Mouse (Mus musculus) testis, adult 2 months (tissue): ENCODE measurements around the gene Il18. TPM values are rescaled to one million over a fixed set of nuclear protein-coding genes. Genes with fewer than 3 reads are reported as not detected.

Experiments
- H3K27ac ChIP-seq: fragments of 200-500 bp; 2 replicates; pipeline ENCODE4 v1.5.1; 2012; ENCODE audit warnings: low read depth, low read length; ENCODE audit not compliant: control insufficient read depth, insufficient read depth
- H3K27me3 ChIP-seq: fragments of 200-500 bp; 2 replicates; pipeline ENCODE4 v1.6.1; 2012; ENCODE audit warnings: mild to moderate bottlenecking, low read length, moderate library complexity; ENCODE audit not compliant: control insufficient read depth, insufficient read depth
- H3K36me3 ChIP-seq: fragments of 200-500 bp; 2 replicates; pipeline ENCODE4 v1.6.1; 2012; ENCODE audit warnings: mild to moderate bottlenecking, low read length; ENCODE audit not compliant: control insufficient read depth, insufficient read depth
- H3K4me1 ChIP-seq: fragments of 200-500 bp; 2 replicates; pipeline ENCODE4 v1.6.1; 2012; ENCODE audit warnings: low read length; ENCODE audit not compliant: control insufficient read depth, insufficient read depth
- H3K4me3 ChIP-seq: fragments of 200-500 bp; 2 replicates; pipeline ENCODE4 v1.5.1; 2012; ENCODE audit warnings: low read depth, mild to moderate bottlenecking, low read length, moderate library complexity, mixed read lengths; ENCODE audit not compliant: control insufficient read depth
- CTCF ChIP-seq: fragments of 200-500 bp; IDR thresholded peaks from 2 replicates; pipeline ENCODE4 v1.5.1; 2012; ENCODE audit warnings: low read depth, mild to moderate bottlenecking, inconsistent platforms, low read length, moderate library complexity; ENCODE audit not compliant: control insufficient read depth, insufficient read depth, insufficient replicate concordance
- POLR2A ChIP-seq: fragments of 200-500 bp; IDR thresholded peaks from 2 replicates; pipeline ENCODE4 v1.6.1; 2012; ENCODE audit warnings: low read depth, mild to moderate bottlenecking, inconsistent platforms, low read length, moderate library complexity; ENCODE audit not compliant: control insufficient read depth
- polyA plus RNA-seq: library from polyadenylated mRNA; depleted of rRNA; stranded (reverse); fragments of >200 nt; gene quantifications from 2 replicates; pipeline ENCODE4 v1.2.3, GENCODE M21; 2012; rRNA removed

Gene Il18
- 0.67 and 0.72 TPM in 2 replicates for polyA plus RNA-seq

- no peaks in the 10 kb centered on the region for H3K27me3 ChIP-seq
- no peaks in the 10 kb centered on the region for H3K4me1 ChIP-seq
- no peak for TF ChIP-seq POLR2A
- TF ChIP-seq CTCF, result no peak
- no peak within 1 kb of the TSS for H3K4me3 ChIP-seq
- H3K27ac ChIP-seq, result no peak within 1 kb of the TSS
- no peaks in the 10 kb centered on the region for H3K36me3 ChIP-seq
These were observed at the start of gene Il18 for GRCm38 (mm10) chr9:50554241-50555093. Gene Il18, plus strand, starts transcription at chr9:50554827.

DNA sequence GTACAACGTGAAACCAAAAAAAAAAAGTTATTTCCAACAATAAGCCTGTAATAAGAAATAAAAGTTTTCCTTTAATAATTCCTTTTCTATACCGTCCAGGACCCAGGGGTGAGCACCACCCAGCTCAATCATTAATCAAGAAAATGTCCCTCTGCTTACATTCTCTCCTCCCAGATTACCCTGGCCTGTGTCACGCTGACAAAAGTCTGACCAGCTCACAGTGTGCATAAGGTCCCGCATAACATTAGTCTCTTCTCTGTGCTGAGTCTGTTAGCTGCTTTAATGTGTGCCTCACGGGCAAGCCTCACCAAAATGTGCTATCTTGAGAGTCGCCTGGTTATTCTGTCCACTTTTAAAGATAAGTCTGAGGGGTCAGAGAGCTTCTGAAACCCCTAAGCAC, 49.2 kb upstream of the Il18 start:
- Histone ChIP-seq H3K36me3 (no peaks in the 10 kb centered on the region), H3K4me3 (no peak overlapping the region), H3K27ac (no peak overlapping the region), H3K4me1 (no peaks in the 10 kb centered on the region), H3K27me3 (no peaks in the 10 kb centered on the region)
- TF ChIP-seq POLR2A, result no peak
- no peak for TF ChIP-seq CTCF

DNA sequence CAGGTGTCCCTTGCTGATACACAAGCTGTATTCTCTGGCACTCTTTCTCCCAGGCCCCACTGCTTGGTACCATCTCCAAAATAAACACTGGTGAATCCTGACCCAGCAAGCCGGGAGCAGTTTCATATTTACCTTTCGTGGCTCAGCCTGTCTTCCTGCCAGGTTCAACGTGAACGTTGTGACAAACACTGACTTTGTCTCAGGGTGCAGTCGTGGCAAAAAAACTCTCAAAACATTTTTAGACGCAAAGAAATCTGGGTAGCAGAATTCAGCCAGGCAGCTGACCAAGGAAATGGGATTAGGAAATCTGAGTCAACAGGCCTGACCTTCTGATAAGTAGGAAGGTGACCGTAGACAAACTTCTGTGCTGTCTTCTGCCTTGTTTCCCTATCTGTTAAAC, 47.1 kb upstream of the Il18 start:
- H3K4me1 ChIP-seq, result no peaks in the 10 kb centered on the region
- no peaks in the 10 kb centered on the region for H3K27me3 ChIP-seq
- TF ChIP-seq CTCF, result no peak
- TF ChIP-seq POLR2A, result no peak
- H3K4me3 ChIP-seq, result no peak overlapping the region
- H3K36me3 ChIP-seq, result no peaks in the 10 kb centered on the region
- H3K27ac ChIP-seq, result no peak overlapping the region

- Histone ChIP-seq H3K36me3 (no peaks in the 10 kb centered on the region), H3K27ac (no peak overlapping the region), H3K4me3 (no peak overlapping the region), H3K4me1 (no peaks in the 10 kb centered on the region), H3K27me3 (no peaks in the 10 kb centered on the region)
- TF ChIP-seq POLR2A, result no peak
- no peak for TF ChIP-seq CTCF
These were observed 39.2 kb upstream of the Il18 start for GRCm38 (mm10) chr9:50515462-50515861.

- Histone ChIP-seq H3K27ac (no peak overlapping the region), H3K27me3 (no peaks in the 10 kb centered on the region), H3K36me3 (no peaks in the 10 kb centered on the region), H3K4me1 (no peaks in the 10 kb centered on the region), H3K4me3 (no peak overlapping the region)
- TF ChIP-seq POLR2A, result no peak
- peak; percentile 27; the same call in 1 of the 2 replicates for TF ChIP-seq CTCF
These were observed 35.8 kb upstream of the Il18 start for GRCm38 (mm10) chr9:50518781-50519180.

GRCm38 (mm10) chr9:50520748-50521147, 33.9 kb upstream of the Il18 start:
- Histone ChIP-seq H3K27ac (no peak overlapping the region), H3K27me3 (no peaks in the 10 kb centered on the region), H3K36me3 (no peaks in the 10 kb centered on the region), H3K4me3 (no peak overlapping the region), H3K4me1 (no peaks in the 10 kb centered on the region; the same call in 1 of the 2 replicates)
- no peak for TF ChIP-seq POLR2A
- TF ChIP-seq CTCF, result no peak

DNA sequence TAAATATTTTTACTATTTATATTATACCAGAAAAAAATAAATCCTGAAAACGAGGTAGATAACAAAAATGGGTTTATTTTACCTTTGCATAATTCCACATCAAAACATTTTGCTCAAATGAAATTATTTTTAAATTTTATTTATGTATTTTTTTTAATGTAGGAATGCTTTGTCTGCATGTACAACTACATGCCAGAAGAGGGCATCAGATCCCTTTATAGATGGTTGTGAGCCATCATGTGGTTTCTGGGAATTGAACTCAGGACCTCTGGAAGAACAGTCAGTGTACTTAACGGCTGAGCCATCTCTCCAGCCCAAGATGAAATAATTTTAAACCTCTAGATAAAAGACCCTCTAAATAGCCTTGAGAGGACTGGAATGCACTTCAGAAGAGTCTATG, 33.1 kb upstream of the Il18 start:
- H3K27ac ChIP-seq, result no peak overlapping the region
- H3K36me3 ChIP-seq, result no peaks in the 10 kb centered on the region
- no peaks in the 10 kb centered on the region; the same call in 1 of the 2 replicates for H3K4me1 ChIP-seq
- no peaks in the 10 kb centered on the region for H3K27me3 ChIP-seq
- TF ChIP-seq CTCF, result no peak
- no peak overlapping the region for H3K4me3 ChIP-seq
